Mouse (Mus musculus) left cerebral cortex, adult 18-20 months (tissue): Measurements from ENCODE around the gene Rassf1. TPM values are rescaled to one million over a fixed set of nuclear protein-coding genes. Genes with fewer than 3 reads are reported as not detected.
"Not testable (repeated sequence)": the region's sequence is repeated elsewhere in the genome, so short reads cannot be mapped to it uniquely, and the experiment has no call there.

Source experiments
- DNase-seq, 2 experiments: peaks; one replicate each; pipeline ENCODE4 v3.0.0; 2021 to 2022; ENCODE audit warnings: low spot score in 2 of 2, mixed read lengths in 1 of 2
- total RNA-seq, 2 experiments: library from RNA; stranded (reverse); gene quantifications; 2 replicates each; pipeline ENCODE4 v1.2.3; 2021

Gene Rassf1
- total RNA-seq, 2 experiments from 2014 or later: 19.5 to 20.3 TPM

DNA sequence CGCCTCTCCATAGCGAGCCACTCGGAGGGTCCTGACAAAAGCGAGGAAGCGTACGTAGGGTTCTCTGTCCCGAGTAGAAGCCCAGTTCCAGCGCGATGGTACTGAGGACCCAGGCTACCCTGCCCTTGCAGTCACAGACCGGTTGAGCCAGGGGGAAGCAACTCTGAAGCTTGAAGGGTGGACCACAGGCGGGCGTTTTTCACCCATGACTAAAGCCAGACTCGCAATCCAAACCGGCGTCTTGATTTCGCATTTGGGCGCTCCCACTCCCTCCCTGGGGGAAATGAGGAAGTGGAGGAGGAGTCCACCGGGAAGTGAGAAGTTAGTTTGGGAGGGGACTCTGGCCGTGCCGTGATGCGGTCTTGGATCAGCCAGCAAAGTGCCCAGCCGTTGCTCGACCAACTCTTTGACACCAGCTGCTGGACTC, 3.7 kb downstream of the Rassf1 start:
- DNase-seq: no peak

DNA sequence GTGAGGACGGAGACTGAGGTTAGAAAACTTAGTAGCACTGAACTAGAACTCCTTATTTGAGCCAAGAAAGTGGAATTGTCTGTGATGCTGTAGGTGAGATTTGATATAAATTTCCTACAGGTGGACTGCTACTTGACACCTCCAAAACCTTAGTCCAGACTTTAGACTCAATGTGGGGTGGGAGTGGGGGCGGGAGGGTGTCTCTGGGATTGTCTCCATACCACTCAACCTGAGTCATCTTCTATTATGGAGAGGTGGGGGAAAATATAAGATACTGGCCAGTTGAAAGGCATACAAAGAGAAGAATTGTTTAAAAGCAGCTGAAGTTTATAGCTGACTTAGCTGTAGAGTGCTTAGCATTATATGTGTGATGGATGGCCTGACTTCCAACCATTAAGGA, 4.3 kb downstream of the Rassf1 start:
- no peak for DNase-seq

DNA sequence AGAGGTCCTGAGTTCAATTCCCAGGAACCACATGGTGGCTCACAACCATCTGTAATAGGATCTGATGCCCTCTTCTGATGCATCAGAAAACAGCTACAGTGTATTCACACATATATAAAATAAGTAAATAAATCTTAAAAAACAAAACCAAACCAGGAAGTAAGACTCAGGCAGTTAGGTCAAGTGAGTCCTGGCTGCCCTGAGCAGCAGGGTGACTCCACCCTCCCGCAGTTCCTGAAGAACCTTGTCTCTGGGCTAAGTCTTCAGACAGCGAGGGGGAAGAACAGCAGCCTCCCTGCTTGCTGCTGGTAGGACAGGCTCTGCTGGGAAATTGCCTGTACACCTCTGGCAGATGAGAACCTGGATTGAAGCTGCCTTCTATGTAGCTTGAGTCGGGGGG, 5.0 kb downstream of the Rassf1 start:
- no peak for DNase-seq

DNA sequence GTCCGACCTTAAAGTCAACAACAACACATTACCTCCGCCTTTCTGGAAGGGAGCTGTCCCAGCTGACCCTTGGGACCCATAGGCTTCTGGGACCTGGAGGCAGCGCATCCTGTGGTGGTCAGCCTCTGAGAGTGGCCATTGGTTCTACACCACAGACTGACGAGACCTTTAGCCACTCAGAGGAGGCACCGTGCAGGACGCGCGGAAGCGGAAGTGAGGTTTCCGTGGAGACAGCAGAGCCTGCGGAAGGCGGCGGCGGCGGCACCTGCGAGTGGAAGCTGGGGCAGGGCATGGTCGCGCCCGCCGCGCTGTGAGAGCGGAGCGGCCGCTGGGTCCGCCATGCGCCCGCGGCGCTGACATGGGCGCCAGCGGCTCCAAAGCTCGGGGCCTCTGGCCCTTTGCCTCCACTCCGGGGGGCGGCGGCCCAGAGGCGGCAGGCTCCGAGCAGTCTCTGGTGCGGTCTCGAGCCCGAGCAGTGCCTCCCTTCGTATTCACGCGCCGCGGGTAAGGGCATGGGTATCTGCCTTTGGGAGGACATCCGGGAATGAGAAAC, 11.8 kb downstream of the Rassf1 start, which contains the start of gene Tusc2:
Tusc2 (plus strand) TSS at position 227 of the 553 bp plus-strand sequence.
- peak; percentile 95 to 97 for DNase-seq

DNA sequence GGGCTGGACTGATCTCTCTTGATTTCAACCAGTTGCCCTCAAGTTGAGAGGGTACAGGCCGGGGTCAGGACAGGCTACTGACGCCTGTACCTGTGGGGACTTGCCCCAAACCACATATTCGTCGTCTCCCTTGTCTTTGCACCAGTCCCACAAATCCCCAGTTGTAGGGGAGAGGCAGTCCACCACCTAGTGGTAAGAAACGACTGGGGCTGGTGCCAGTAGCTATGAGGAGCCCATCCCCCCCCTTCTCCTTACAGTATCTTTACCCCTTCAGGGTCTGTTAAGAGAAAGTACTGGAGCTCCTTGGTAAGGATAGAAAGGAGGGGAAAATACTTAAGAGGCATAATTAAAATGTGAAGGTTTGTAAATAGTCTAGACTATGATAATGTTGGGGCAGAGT, 14.2 kb downstream of the Rassf1 start:
- not testable (repeated sequence) for DNase-seq

DNA sequence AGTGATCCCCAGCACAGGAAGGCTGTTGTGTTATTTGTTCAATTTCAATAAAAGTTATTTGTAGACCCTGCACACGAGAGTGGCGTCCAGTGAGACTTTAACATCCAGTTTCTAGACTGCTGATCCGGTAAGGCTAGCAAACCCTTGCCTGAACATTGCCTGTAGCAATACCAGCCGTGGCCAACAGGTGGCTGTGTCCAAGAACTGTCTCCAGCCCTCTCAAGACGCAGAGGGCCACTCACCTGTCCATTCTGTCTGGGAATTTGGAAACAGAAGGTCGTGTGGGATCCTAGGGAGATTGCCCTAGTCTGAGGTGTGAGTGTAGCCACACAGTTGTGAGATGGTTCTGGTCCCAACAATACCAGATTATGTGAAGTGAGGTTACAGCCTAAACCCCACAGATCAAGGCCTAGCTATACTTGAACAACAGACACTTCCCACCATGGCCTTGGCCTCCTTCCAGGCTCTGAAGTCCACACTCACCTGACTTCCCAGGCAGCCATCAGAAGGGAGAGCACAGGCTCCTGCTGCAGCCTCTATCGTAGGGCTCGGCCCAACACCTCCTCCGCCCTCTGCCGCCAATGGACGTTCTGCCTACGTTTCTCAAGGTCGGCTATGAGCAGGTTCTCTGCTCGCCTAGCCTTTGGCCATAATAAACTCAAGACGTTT, 14.8 kb downstream of the Rassf1 start:
- peak; percentile 64 to 73 for DNase-seq

DNA sequence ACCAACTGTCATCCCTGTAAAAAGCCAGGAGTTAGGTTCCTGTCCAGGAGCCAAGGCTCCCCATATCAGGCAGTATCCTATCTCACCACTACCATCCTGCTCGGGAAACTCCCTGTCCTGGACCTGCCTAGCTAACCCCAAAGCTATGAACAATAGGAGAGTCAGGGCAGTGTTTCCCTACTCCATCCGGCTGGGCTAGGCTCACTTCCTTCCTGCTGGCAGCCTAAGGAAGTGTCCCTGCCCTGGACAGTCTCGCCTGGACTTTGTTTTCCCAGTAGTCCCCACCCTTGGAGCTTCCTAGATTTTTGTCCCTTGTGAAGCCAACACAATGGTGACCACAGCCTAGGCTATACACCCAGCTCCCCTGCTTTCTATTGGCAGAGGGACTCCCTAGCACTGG, 15.5 kb downstream of the Rassf1 start:
- no peak for DNase-seq

DNA sequence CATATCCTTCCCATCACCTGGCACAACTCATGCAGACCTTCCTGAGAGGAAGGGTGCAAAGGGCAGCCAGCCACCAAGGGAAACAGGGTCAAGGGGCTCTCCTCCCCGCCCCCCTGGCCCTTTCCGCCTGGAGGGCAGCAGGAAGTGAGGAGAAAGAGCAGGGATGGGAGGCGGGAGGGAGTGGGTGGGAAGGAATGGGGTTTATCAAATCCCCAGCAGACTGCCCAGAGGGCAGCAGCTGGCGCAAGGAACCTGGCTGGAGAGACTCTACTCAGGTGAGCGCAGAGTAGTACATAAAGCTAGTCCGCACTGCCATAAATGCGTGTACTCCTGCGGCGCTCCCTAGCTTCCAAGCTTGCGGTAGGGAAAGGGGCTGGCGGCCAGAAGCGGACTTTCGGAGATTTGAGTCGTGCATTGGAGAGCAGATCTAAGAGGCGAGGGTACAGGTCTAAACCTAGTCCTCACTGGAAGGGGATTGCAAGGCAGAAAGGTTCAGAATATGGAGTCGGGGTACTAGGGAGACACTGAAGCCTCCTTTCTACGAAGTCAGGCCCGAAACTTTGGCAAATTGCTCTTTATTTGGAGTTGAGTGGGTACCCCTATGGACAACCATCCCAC, 16.5 kb downstream of the Rassf1 start, which contains the start of gene Hyal2:
Hyal2 (plus strand) TSS at position 244 of the 618 bp plus-strand sequence.
- DNase-seq: no peak

DNA sequence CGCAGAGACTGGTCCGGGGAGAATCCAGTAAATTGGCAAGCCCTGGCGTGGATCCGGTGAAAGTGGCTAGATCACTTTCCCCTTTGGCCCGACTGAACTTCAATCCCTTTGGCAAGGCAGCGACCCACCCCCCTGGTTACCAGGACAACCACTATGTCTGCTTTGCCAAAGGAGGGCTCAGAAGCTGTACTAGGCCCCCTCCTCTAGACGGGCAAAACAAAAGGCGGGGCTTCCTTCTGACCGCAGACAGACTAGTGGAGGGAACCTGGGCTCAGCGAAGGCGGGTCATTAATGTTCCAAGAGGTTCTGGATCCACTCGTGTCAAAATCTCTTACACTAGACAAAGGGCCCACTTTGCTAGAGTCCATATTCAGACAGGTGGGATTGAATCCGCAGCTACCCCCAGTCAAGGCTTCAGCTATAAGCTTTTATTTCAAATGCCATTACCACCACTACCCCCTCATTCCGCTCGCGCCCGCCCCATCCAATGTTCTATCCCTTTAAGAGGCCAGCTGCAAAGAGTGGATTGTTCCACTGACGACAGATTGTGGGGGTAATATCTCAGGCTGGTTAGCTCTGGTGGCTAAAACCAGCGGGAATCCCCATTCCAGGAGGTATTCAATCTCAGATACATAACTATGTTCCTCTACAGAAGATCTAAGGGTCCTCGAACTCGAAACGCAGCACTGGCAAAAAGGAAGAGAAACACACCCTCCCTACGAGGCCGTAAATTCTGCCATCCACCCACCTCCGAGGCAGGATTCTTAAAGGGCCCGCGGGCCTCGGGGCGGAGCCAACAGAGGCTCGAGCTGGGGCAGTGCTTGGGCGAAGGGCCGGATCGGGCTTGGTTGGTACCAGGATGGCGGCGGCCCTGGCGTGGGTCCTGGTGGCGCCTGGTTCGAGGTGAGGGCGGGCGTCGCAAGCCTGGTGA, 17.2 kb downstream of the Rassf1 start:
- peak; percentile 76 to 79 for DNase-seq

DNA sequence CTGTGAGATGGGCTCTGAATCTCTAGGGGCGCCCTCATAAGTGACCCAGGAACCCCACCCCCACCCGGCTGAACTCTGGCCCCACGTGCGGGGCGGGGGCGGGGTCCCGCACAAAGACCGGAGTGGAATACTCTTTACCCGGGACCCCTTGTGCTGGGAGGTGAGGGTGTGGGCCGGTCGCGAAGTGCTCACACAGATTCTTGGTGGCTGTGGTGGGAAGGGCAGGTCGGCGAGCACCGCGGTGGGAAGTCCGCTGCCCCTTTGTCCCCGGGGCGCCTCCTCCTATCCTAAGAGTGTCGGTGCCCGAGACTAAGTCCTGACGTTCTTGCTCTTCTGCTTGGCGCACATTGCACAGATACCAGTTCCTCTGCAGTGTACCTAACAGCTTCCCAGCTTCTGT, 17.9 kb downstream of the Rassf1 start:
- DNase-seq: no peak

DNA sequence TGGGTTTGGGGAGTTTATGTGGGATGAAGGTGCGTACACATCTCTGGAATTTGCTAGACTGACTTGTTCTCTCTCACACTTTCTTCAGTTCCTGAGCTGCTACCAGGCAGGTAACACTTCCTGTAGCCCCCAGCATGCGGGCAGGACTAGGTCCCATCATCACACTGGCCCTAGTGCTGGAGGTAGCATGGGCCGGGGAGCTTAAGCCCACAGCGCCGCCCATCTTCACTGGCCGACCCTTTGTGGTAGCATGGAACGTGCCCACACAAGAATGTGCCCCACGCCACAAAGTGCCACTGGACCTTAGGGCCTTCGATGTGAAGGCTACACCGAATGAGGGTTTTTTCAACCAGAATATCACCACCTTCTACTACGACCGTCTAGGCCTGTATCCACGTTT, 18.7 kb downstream of the Rassf1 start:
- no peak for DNase-seq

DNA sequence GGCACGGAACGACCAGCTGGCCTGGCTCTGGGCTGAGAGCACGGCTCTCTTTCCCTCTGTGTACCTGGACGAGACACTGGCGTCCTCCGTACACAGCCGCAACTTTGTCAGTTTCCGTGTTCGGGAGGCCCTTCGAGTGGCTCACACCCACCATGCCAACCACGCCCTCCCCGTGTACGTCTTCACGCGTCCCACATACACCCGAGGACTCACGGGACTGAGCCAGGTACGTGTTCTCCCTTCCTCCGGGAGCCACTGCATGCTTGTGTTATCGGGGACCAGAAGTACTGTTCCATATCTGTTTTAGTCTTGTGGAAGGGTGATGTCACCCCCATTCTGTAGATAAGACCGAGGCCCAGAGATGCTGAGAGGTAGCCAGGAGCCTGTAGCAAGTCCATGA, 19.5 kb downstream of the Rassf1 start:
- no peak for DNase-seq

DNA sequence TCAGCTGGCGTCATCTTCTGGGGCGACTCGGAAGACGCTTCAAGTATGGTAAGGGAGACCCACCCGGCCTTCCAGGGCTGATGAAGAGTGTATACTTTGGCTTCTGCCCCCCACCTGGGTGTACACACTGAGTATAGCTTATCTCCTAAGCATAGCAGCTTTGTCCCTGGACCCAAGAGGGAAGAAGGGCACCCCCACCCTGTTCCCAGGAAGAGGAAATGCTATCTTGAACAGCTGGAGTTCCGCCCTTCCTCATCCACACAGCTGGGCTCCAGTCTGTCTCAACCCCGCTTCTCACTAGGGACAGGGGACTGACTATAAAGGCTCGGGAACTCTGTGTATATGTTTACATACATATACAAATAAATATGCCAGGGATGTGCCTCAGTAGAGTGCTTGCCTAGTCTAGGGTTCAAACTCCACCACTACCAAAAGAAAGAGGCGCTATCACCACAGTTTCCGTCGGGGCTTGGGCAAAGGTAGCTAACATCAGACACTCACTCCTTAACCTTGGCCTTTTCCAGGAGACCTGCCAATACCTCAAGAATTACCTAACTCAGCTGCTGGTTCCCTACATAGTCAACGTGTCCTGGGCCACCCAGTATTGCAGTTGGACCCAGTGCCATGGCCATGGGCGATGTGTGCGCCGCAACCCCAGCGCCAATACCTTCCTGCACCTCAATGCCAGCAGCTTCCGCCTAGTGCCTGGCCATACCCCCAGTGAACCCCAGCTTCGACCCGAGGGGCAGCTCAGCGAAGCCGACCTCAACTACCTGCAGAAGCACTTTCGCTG, 20.4 kb downstream of the Rassf1 start:
- DNase-seq: no peak

DNA sequence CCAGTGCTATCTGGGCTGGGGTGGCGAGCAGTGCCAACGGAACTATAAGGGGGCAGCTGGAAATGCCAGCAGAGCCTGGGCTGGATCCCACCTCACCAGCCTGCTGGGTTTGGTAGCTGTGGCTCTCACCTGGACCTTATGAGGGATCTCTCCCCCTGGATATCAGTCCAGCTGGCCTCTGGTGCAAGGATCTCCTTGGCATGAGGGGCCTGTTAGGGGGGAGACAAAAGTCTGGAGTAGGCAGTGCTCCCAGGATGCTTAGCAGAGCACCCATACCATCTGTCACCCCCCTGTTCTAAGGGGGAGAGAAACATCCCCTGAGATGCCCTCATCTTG, 20.9 kb downstream of the Rassf1 start:
- no peak for DNase-seq

DNA sequence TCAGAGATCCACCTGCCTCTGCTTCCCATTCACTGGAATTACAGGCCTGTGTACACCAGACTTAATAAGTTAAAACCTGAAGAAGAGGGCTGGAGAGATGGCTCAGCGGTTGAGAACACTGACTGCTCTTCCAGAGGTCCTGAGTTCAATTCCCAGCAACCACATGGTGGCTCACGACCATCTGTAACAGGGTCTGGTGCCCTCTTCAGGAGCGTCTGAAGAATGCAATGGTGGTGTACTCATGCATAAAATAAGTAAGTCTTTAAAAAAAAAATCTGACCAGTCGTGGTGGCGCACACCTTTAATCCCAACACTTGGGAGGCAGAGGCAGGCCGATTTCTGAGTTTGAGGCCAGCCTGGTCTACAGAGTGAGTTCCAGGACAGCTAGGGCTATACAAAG, 22.4 kb downstream of the Rassf1 start:
- not testable (repeated sequence) for DNase-seq

DNA sequence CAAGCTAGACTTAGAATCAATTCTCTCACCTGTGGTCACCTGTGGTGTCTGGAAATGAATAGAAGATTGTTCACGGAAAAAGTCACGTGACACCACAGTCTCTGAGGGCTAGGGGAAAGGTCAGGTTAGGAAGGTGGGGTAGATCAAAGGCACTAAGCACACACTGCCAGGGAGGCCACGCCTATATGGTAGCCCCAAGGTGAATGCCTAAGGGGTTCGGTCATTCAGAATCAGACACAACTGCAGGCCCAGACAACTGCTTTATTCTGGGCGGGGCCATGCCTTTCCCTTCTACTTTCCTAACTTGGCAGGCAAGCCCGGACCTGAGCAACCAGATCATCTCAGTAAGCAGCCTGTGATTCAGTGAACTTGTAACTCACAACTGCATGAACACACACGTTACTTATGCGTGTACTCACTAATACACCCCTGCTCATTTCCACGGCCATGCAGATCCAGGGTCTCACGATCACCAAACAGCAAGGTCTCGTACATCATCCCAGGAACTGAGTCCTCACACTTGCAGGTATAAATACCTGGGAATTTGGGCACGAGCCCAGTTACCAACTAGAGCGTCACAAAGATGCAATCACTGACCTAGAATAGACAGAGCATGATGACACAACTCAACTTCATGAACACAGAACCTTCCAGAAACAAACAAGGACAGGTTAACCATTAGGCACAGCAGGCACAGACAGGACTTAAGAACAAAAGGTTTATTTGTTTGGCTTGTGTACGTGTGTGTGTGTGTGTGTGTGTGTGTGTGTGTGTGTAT, 24.4 kb downstream of the Rassf1 start:
- DNase-seq: no peak

DNA sequence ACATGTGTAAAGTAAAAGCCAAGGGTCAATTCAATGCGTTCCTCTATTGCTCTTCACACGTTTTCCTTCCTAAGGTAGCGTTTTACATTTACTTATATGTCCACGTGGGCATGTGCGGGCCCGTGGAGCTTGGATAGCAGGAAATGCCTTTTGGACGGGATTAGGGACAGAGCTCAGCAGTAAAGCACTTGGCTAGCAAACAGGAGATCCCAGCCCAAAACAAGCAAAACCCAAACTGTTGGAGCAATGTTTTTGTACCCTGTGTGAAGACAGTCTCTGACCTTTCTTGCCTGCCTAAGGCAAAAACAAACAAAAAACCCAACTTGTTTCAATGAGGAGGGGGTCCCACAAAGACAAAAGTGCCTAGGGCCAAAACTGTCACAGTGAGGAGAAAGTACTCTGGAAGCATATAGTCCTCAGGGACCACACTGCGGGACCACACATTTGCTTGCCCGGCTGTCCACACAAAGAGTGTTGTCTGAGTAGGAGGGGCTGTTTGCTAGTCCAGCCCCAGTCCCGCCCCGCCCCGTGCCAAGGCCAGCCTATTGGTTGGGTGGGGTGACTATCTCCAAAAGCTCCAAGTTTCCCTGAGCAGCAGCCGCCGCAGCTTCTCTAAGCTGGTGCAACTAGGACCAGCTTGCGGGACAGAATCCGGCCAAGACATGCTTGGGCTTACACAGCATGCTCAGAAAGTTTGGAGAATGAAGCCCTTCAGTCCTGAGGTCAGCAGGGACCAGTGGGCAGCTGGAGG, 25.2 kb downstream of the Rassf1 start, which contains the start of gene Hyal1:
Hyal1 (plus strand) TSS at position 571 of the 751 bp plus-strand sequence.
- no peak for DNase-seq

DNA sequence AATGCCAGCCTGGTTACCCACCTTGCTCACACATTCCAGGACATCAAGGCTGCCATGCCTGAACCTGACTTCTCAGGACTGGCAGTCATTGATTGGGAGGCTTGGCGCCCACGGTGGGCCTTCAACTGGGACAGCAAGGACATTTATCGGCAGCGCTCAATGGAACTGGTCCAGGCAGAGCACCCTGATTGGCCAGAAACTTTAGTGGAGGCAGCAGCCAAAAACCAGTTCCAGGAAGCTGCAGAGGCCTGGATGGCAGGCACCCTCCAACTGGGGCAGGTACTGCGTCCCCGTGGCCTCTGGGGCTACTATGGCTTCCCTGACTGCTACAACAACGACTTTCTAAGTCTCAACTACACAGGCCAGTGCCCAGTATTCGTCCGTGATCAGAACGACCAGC, 26.5 kb downstream of the Rassf1 start:
- DNase-seq: no peak

DNA sequence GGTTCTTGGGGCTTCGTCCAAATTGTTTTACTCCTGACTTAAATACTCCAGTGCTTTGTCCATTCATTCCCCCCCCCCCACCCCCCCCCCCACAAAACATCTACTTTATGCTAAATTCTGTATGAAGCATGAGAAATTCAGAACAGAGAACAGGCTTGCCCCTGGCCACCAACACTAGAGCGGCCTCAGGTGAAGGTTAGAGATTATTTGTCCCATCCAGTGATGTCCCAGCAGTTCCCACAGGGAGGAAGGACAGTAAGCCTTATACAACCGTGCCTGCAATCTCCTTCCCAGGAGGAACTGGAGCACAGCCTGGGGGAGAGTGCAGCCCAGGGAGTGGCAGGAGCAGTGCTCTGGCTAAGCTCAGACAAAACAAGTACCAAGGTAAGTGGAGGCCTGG, 27.2 kb downstream of the Rassf1 start, which contains the start of gene Naa80:
Naa80 (plus strand) TSS at position 301 of the 400 bp plus-strand sequence.
- no peak for DNase-seq
